Mouse (Mus musculus) forebrain, embryonic 13.5 days (tissue): Measurements from ENCODE around the gene Tcirg1. TPM values are rescaled to one million over a fixed set of nuclear protein-coding genes. Genes with fewer than 3 reads are reported as not detected.
A peak's percentile ranks its signal among the peaks of the same experiment; 100 is the strongest.

Experiments used
- ATAC-seq: fragments of 200-750 bp; cut with Nextera tagmentation; 2 replicates; pipeline ENCODE4 v1.8.0; 2017
- H3K27ac ChIP-seq: fragments of 300-500 bp; sonication (generic); 2 replicates; pipeline ENCODE4 v1.5.1; 2015; ENCODE audit warnings: inconsistent platforms, mild to moderate bottlenecking, moderate library complexity
- H3K27me3 ChIP-seq: fragments of 300-500 bp; sonication (generic); 2 replicates; pipeline ENCODE4 v1.6.1; 2015; ENCODE audit warnings: mild to moderate bottlenecking, inconsistent platforms
- H3K36me3 ChIP-seq: fragments of 300-500 bp; sonication (generic); 2 replicates; pipeline ENCODE4 v1.6.1; 2015; ENCODE audit warnings: mild to moderate bottlenecking, inconsistent platforms; ENCODE audit not compliant: poor library complexity, severe bottlenecking
- H3K4me1 ChIP-seq: fragments of 300-500 bp; sonication (generic); 2 replicates; pipeline ENCODE4 v1.6.1; 2015; ENCODE audit warnings: inconsistent platforms
- H3K4me2 ChIP-seq: fragments of 300-500 bp; sonication (generic); 2 replicates; pipeline ENCODE4 v1.6.1; 2015; ENCODE audit warnings: inconsistent platforms, mild to moderate bottlenecking, moderate library complexity
- H3K4me3 ChIP-seq: fragments of 300-500 bp; sonication (generic); 2 replicates; pipeline ENCODE4 v1.5.1; 2015; ENCODE audit warnings: mild to moderate bottlenecking, inconsistent platforms
- H3K9ac ChIP-seq: fragments of 300-500 bp; sonication (generic); 2 replicates; pipeline ENCODE4 v1.6.1; 2015; ENCODE audit warnings: mild to moderate bottlenecking, inconsistent platforms
- H3K9me3 ChIP-seq: fragments of 300-500 bp; sonication (generic); replicated peaks from 2 replicates; pipeline ENCODE4 v1.6.1; 2016; ENCODE audit warnings: inconsistent platforms
- WGBS: fragments of 180-500 bp; shearing (Covaris S2); methylation state at CpG from one replicate; pipeline ENCODE4 v1.1.7; 2015; 5-methylcytosine and 5-hydroxymethylcytosine counted together
- polyA plus RNA-seq: library from polyadenylated mRNA; unstranded; fragments of >200 nt; fragmentation: Nextera tagmentation; extraction: Ambion mirVana; gene quantifications from 2 replicates; pipeline ENCODE4 v1.2.1, GENCODE M21; 2015

The Tcirg1 gene
- polyA plus RNA-seq, 1 experiment from 2014 or later, result 10.4 TPM

DNA sequence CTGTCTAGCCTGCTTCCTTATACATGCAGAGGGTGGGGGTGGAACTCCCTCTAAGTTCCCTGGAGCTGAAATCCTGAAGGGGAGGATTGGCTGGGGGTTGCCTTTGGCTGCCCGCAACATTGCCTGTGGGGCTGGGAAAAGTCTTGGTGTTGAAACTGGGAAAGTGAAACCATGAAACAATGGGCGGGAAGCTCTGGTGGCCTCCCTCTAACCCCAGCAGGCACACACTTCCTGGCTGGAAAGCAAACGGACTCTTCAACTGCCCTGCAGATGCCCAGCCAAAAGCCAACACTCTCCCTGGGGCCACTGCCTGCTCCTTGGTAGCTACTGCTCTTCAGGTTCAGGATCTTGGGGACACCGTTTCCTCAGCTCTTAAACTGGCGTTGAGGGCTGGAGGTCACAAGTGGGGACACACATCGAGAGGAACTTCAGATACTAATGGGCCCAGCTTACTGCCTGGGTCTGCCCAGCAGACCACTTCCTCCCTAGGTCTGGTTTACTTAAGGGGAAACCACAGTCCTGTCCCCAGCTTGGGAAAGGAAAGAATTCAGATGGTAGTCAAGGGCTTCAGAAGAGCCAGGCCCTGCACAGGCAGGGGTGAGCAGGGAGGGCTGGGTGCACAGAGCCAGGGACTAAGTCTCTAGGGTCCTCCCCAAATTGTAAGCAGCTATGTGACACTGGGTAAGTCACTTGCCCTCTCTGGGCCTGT is 1.5 kb downstream of the Tcirg1 start:
- Histone ChIP-seq H3K27ac (no peak overlapping the region), H3K27me3 (no peaks in the 10 kb centered on the region), H3K36me3 (peaks cover 35% of the 10 kb centered on the region), H3K9me3 (no peaks in the 10 kb centered on the region), H3K4me3 (no peak overlapping the region), H3K4me2 (0 out of 2 replicates have a peak overlapping the region, but pooled peaks have one; percentile 1), H3K9ac (peak overlapping the region; percentile 1; the same call in 1 of the 2 replicates), H3K4me1 (peaks cover 16% of the 10 kb centered on the region)
- WGBS, result 59% methylated on average over 6 of the region's 6 CpGs
- no peak for ATAC-seq

DNA sequence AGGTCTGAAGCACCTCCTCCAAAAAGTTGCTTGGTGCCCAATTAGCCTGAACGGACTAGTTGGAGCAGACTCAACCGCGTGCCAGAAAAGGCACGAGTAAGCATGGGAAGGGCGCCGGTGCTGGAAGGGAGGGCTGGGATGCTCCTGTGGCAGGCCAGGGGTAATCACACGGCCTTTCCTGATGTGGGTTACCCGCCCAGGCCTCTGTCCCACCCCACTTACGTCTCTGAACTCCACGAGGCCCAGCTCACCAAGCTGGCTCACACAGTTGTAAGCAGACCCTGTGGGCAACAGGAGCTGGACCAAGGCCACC is 2.6 kb downstream of the Tcirg1 start:
- 59% methylated on average over 10 of the region's 10 CpGs for WGBS
- Histone ChIP-seq H3K4me2 (no peak overlapping the region), H3K9ac (no peak overlapping the region), H3K4me1 (peaks cover 16% of the 10 kb centered on the region), H3K36me3 (peaks cover 24% of the 10 kb centered on the region), H3K4me3 (no peak overlapping the region), H3K27ac (no peak overlapping the region), H3K27me3 (no peaks in the 10 kb centered on the region), H3K9me3 (no peaks in the 10 kb centered on the region)
- ATAC-seq, result no peak

DNA sequence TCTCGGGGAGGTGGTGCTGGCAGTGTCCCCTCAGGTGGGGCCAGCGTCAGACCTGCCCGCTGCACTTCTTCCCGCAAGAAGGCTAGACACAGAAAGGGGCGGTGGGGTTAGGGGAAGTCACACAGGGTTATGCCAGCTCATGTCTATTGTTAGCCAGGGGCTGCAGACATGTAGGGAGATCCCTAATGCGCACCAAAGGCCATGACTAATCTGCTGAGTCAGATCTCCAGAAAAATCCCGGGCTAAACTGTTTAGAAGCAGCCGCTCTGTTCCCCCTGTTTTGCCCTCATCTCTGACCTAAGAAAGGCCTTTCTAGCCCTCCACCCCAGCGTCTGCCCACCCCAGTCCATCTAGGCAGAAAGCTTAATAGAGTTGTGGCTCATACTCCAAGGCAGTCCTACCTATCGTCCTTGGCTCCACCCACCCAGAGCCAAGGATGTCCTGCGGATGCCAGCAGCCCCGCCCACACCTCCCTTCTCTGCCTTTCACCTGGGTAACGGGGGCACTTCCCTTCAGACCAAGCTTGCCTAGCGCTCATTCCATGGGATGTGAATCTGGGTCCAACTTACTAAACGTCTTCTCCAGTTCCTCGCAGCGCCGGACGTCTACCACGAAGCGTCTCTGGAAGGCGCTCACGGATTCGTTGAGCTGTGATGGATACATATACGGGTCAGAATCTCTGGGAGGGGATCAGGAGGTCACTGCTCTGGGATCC is 3.1 kb downstream of the Tcirg1 start:
- 62% methylated on average over 25 of the region's 25 CpGs for WGBS
- no peak overlapping the region for H3K4me3 ChIP-seq

DNA sequence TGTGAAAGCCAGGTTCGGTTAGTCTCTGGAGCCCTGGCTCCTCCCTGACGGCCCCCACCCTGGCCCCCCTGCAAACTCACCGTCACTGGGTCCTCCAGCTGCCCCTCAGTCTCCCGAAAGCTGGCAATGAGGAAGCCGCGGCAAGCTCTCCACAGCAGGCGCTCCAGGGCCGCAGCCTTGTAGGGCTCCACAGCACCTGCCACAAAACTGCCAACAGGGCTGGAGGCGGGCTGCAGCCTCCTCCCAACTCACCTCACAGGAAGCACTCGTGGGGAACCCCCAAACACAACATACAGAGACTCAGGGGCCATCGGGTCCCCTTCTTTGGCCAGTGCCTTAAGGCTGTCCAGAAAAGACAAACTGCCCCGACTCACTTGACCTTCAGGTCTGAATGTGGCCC is 4.0 kb downstream of the Tcirg1 start:
- peaks cover 11% of the 10 kb centered on the region; the same call in 1 of the 2 replicates for H3K36me3 ChIP-seq
- H3K9me3 ChIP-seq, result no peaks in the 10 kb centered on the region
- H3K4me1 ChIP-seq, result peaks cover 16% of the 10 kb centered on the region
- H3K9ac ChIP-seq, result no peak overlapping the region
- no peak for ATAC-seq
- 82% methylated on average over 12 of the region's 12 CpGs for WGBS
- no peak overlapping the region for H3K27ac ChIP-seq
- H3K4me2 ChIP-seq, result no peak overlapping the region
- no peaks in the 10 kb centered on the region for H3K27me3 ChIP-seq
- H3K4me3 ChIP-seq, result no peak overlapping the region

More for the DNA sequence above, 3.1 kb downstream of the Tcirg1 start:
- peaks cover 16% of the 10 kb centered on the region for H3K4me1 ChIP-seq
- H3K9ac ChIP-seq, result no peak overlapping the region
- ATAC-seq, result no peak
- H3K9me3 ChIP-seq, result no peaks in the 10 kb centered on the region
- no peak overlapping the region for H3K27ac ChIP-seq
- H3K4me2 ChIP-seq, result no peak overlapping the region
- H3K36me3 ChIP-seq, result peaks cover 19% of the 10 kb centered on the region
- H3K27me3 ChIP-seq, result no peaks in the 10 kb centered on the region

DNA sequence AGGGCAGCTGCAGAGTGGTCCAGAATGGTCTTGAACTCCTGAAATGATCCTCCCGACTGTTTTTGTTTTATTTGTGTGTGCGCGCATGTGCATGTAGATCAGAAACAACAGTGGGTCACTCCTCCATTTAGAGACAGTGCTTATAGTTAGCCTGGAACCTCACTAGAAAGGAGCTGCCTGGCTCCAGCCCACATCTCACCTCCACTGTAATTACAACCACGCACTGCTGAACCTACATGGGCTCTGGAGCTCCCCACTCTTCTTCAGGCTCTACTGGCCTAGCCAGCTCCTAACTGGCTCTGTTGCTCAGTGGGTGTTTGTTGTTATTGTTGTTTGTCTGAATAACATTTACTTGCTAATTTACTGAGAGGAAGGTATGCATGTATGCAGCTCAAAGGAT is 7.3 kb downstream of the Tcirg1 start:
- peaks cover 10% of the 10 kb centered on the region for H3K4me1 ChIP-seq
- 95% methylated on average over 4 of the region's 4 CpGs for WGBS
- no peak for ATAC-seq
- no peaks in the 10 kb centered on the region for H3K9me3 ChIP-seq
- peaks cover 32% of the 10 kb centered on the region for H3K36me3 ChIP-seq
- H3K27ac ChIP-seq, result no peak overlapping the region
- no peak overlapping the region for H3K9ac ChIP-seq
- H3K4me3 ChIP-seq, result no peak overlapping the region
- no peaks in the 10 kb centered on the region for H3K27me3 ChIP-seq
- no peak overlapping the region for H3K4me2 ChIP-seq

DNA sequence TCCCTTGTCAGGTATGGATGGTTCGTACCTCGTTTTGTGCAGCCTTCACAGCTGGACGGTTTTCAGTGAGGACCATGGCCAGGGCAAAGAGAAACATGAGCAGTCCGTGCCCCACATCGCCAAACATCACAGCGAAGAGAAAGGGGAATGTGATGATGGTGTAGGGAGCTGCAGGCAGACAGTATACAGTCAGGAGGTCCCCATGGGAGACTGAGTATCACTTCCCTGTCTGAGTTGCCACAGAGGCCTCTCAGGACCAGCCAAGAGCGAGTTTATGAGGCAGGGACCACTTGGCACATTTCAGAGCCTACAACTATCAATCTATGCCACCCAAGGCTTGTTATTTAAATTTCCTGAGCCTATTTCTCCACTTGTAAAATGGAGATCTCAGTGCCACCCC is 8.0 kb downstream of the Tcirg1 start:
- Histone ChIP-seq H3K36me3 (peaks cover 39% of the 10 kb centered on the region), H3K27ac (no peak overlapping the region), H3K9me3 (no peaks in the 10 kb centered on the region), H3K4me1 (peaks cover 10% of the 10 kb centered on the region), H3K27me3 (no peaks in the 10 kb centered on the region), H3K4me3 (no peak overlapping the region), H3K4me2 (no peak overlapping the region), H3K9ac (no peak overlapping the region)
- 85% methylated on average over 7 of the region's 7 CpGs for WGBS
- ATAC-seq, result no peak

DNA sequence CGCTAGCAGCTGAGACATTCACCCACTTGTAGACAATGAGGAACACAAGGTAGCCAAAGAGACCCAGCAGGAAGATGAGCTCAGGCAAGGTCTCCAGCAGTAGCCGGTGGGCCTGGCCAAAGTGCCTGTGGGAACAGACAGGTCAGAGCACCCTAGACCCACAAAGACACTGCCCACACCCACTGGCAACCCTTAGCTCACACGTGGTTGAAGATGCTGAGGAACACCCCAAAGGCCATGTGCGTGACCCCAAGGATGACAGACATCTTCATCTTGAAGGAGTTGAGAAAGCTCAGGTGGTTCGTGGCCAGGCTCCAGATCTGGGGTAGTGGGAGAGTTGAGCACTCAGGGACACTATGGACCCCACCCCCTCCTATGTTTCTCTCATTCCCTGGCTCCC is 9.4 kb downstream of the Tcirg1 start:
- H3K27ac ChIP-seq, result no peak overlapping the region
- no peaks in the 10 kb centered on the region for H3K27me3 ChIP-seq
- ATAC-seq, result no peak
- no peak overlapping the region for H3K4me3 ChIP-seq
- peaks cover 53% of the 10 kb centered on the region for H3K36me3 ChIP-seq
- H3K4me1 ChIP-seq, result peaks cover 10% of the 10 kb centered on the region
- 95% methylated on average over 5 of the region's 5 CpGs for WGBS
- H3K9ac ChIP-seq, result no peak overlapping the region
- no peaks in the 10 kb centered on the region for H3K9me3 ChIP-seq
- no peak overlapping the region for H3K4me2 ChIP-seq

DNA sequence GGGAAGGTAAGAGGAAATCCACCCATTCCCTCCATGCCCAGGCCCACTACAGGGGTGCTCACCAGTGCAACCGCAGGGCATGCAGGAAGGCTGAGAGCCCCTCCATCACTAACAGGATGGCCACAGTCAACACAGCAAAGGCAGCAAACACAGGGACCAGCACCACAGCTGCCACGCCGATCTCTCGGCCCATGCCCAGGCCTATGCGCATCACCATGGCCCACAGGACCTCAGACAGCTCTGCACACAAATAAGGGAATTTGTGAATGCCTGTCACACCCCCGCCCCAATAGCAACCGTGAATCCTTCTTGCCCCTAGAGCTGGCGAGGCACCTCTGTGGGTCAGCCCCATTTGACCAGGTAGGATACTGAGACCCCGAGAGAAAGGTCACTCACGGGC is 10.7 kb downstream of the Tcirg1 start:
- peaks cover 10% of the 10 kb centered on the region for H3K4me1 ChIP-seq
- H3K27ac ChIP-seq, result no peak overlapping the region
- no peak overlapping the region for H3K9ac ChIP-seq
- no peak for ATAC-seq
- H3K4me3 ChIP-seq, result no peak overlapping the region
- no peaks in the 10 kb centered on the region for H3K27me3 ChIP-seq
- WGBS, result 93% methylated on average over 10 of the region's 10 CpGs
- H3K9me3 ChIP-seq, result no peaks in the 10 kb centered on the region
- no peak overlapping the region for H3K4me2 ChIP-seq
- H3K36me3 ChIP-seq, result peaks cover 58% of the 10 kb centered on the region

DNA sequence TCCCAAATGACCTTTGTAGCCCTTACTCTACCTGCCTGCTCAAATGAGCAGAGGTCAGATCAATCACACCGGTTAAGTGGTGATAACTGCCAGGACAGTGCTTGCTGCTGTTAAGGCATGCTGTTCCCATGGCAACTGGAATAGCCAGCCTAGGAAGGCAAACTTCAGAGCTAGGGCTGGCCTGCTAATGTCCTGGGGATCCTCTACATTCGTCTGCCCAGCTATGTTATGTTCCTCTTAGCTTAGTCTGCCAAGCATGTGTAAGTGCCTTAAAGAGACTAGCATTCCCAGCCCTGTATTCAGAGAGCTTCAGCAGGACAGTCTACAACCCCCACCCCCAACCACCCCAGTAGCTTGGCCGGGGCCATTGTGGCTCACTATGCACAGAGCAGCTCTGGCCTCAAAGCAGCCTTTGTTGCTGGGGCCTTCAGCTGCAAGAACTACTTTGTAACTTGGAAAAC is 11.7 kb downstream of the Tcirg1 start:
- H3K27me3 ChIP-seq, result no peaks in the 10 kb centered on the region
- peak overlapping the region; percentile 40; the same call in 1 of the 2 replicates for H3K27ac ChIP-seq
- H3K36me3 ChIP-seq, result peaks cover 68% of the 10 kb centered on the region
- 0 out of 2 replicates have a peak, but pooled peaks have one; percentile 43 for ATAC-seq
- H3K4me2 ChIP-seq, result no peak overlapping the region
- no peak overlapping the region for H3K4me3 ChIP-seq
- peaks cover 10% of the 10 kb centered on the region for H3K4me1 ChIP-seq
- WGBS, result 38% methylated on average over 3 of the region's 3 CpGs
- no peaks in the 10 kb centered on the region for H3K9me3 ChIP-seq
- H3K9ac ChIP-seq, result 0 out of 2 replicates have a peak overlapping the region, but pooled peaks have one; percentile 30

DNA sequence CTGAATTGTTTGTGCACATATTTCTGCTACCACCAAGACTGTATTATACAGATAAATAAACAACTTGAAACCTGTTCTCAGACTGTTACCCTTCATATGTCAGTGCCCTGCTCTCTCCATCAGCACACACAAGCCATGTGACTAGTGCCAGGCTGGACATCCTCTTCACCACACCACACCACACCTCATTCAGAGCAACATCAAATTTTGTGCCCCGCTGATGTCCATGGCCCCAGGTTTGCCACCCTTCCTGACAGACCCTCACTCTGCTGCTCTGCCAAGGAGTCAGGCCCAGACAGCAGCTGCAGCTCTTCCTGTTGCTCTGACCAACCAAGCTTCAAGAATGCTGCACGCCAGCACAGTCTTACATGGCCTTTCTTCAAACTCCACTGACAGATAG is 12.6 kb downstream of the Tcirg1 start:
- no peak overlapping the region for H3K27ac ChIP-seq
- H3K36me3 ChIP-seq, result peaks cover 77% of the 10 kb centered on the region
- 98% methylated on average over 2 of the region's 2 CpGs for WGBS
- H3K4me3 ChIP-seq, result no peak overlapping the region
- no peak overlapping the region for H3K9ac ChIP-seq
- no peaks in the 10 kb centered on the region for H3K27me3 ChIP-seq
- ATAC-seq, result no peak
- H3K9me3 ChIP-seq, result no peaks in the 10 kb centered on the region
- H3K4me2 ChIP-seq, result no peak overlapping the region
- H3K4me1 ChIP-seq, result peaks cover 10% of the 10 kb centered on the region

DNA sequence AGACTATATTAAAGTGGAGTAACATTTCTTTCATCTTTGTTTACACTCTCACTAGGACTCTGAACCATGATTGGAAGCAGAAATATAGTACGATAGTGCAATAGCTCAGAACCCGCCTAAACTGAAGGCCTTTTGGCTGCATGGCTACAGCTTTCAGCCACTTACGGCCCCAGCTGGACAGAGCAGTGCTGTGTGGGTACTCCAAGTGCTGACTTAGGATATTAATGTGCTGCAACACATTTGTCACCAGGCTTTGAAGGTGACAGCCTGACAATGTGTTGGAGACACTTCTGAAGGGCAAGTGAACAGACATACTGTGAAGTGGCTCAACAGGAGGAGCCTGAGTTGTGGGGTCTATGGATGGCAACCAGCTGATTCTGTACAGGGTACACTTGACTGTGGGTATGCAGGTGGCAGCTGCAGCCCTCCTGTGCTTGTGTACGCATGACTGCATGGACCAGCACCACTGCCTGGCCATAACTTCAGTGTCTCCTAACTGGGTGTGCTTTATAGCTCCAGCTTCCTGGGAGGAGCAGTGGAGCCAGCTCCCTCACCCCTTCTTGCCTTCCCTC is 13.3 kb downstream of the Tcirg1 start:
- Histone ChIP-seq H3K4me1 (peaks cover 10% of the 10 kb centered on the region), H3K4me2 (no peak overlapping the region), H3K9me3 (no peaks in the 10 kb centered on the region), H3K4me3 (no peak overlapping the region), H3K27me3 (no peaks in the 10 kb centered on the region), H3K27ac (no peak overlapping the region), H3K9ac (no peak overlapping the region), H3K36me3 (peaks cover 84% of the 10 kb centered on the region)
- 92% methylated on average over 4 of the region's 4 CpGs for WGBS
- ATAC-seq, result no peak

DNA sequence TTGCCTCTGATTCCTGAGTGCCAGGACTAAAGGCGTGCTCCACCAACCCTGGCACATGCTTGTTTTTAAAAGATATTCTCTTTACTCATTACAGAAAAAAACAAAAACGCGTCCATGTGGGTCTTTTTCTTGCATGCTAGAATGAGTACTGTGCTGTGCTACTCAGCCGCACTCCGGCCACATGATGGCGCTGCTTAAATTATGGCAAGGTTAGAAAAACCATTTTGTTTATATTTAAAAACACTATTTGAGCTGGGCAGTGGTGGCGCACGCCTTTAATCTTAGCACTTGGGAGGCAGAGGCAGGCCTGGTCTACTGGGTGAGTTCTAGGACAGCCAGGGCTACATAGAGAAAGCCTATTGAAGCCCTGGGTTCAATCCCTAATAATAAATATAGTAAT is 16.8 kb downstream of the Tcirg1 start:
- H3K4me3 ChIP-seq, result no peak overlapping the region
- ATAC-seq, result no peak
- 87% methylated on average over 8 of the region's 8 CpGs for WGBS
- H3K36me3 ChIP-seq, result peaks cover 94% of the 10 kb centered on the region
- H3K9me3 ChIP-seq, result no peaks in the 10 kb centered on the region
- H3K4me2 ChIP-seq, result no peak overlapping the region
- H3K9ac ChIP-seq, result no peak overlapping the region
- no peak overlapping the region for H3K27ac ChIP-seq
- no peaks in the 10 kb centered on the region for H3K27me3 ChIP-seq
- peaks cover 3% of the 10 kb centered on the region for H3K4me1 ChIP-seq
